Mouse (Mus musculus) limb, embryonic 12.5 days (tissue): ENCODE results near the gene Atp8b5. TPM values are rescaled to one million over a fixed set of nuclear protein-coding genes. Genes with fewer than 3 reads are reported as not detected.

ENCODE experiments used
- polyA plus RNA-seq: library from polyadenylated mRNA; unstranded; fragments of >200 nt; fragmentation: Nextera tagmentation; extraction: Ambion mirVana; gene quantifications from 2 replicates; pipeline ENCODE4 v1.2.1, GENCODE M21; 2016

Gene Atp8b5
- polyA plus RNA-seq, 1 experiment from 2014 or later: 0.60 TPM

Other genes starting within 250 kb of the Atp8b5 start
- gene Pigo, start 241.3 kb upstream of the Atp8b5 start, polyA plus RNA-seq: 27.0 and 30.3 TPM in 2 replicates
- 344 and 353 TPM in 2 replicates for gene Stoml2, start 235.4 kb upstream of the Atp8b5 start, polyA plus RNA-seq
- gene Fam214b, start 220.9 kb upstream of the Atp8b5 start, polyA plus RNA-seq: 12.1 and 13.4 TPM in 2 replicates
- 3.5 and 4.0 TPM in 2 replicates for gene Unc13b, start 208.2 kb upstream of the Atp8b5 start, polyA plus RNA-seq
- 8.0 and 14.3 TPM in 2 replicates for gene Rusc2, start 114.8 kb downstream of the Atp8b5 start, polyA plus RNA-seq
- 0.24 TPM in 1 of 2 replicates, not detected in the other for gene Fam166b, start 162.0 kb downstream of the Atp8b5 start, polyA plus RNA-seq
- gene Tesk1, start 174.8 kb downstream of the Atp8b5 start, polyA plus RNA-seq: 13.3 TPM in 2 replicates
- gene Cd72, start 187.5 kb downstream of the Atp8b5 start, polyA plus RNA-seq: 2.7 and 3.5 TPM in 2 replicates
- gene Sit1, start 216.6 kb downstream of the Atp8b5 start, polyA plus RNA-seq: not detected in 2 replicates
- 62.0 and 63.8 TPM in 2 replicates for gene Ccdc107, start 225.7 kb downstream of the Atp8b5 start, polyA plus RNA-seq
- 44.8 and 46.4 TPM in 2 replicates for gene Arhgef39, start 232.5 kb downstream of the Atp8b5 start, polyA plus RNA-seq
- 1.1 and 1.3 TPM in 2 replicates for gene Car9, start 239.8 kb downstream of the Atp8b5 start, polyA plus RNA-seq